Mouse (Mus musculus) CD4-positive, CD25-positive, alpha-beta regulatory T cell, adult 2 months (primary cell): ENCODE results near the gene Gm10645.

Source experiments
- DNase-seq: peaks from one replicate; pipeline ENCODE4 v3.0.0-alpha.2; 2012; ENCODE audit warnings: low read depth, low spot score

The Gm10645 gene

DNA sequence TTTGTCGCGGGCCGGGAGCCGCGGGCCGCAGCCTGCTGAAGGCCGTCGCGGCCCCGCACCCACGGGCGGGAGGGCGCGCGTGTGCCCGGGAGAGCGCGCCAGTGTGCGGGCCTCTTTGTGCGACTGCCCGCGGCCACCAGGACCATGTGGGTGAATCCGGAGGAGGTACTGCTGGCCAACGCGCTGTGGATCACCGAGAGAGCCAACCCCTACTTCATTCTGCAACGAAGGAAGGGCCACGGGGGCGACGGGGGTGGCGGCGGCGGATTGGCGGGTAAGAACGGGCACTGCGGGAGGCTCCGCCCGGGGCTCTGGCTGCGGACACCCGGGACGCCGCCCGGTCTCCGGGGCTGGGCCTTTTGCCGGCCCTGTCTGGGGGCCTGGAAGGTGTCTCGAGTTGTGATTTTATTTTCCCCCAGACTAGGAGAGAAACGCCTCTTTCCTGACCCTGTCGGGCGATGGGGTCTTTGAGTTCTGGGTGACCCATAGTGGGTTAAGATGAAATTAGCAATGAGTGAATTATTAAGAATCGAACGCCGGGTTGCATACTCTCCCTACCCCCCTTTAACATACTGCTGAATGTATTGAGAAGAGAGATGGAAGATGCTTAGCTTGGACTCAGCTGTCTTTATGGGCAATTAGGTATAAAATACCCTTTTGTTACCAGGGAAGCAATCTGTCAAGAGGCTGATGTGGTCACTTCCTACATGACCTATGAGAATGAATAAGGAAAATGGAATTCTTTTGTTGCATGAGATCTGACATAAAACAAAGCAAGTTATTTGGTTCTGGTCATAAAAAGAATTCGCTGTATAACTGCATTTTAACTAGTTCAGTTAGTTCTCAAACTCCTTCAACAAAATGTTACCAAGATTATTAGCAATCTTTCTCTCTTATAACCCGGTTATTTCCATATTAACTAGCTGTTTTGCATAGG, at the start of gene Gm10645:
Gene Gm10645 (minus strand): TSS at position 240 of the 937 bp plus-strand sequence.
- DNase-seq = no peak

DNA sequence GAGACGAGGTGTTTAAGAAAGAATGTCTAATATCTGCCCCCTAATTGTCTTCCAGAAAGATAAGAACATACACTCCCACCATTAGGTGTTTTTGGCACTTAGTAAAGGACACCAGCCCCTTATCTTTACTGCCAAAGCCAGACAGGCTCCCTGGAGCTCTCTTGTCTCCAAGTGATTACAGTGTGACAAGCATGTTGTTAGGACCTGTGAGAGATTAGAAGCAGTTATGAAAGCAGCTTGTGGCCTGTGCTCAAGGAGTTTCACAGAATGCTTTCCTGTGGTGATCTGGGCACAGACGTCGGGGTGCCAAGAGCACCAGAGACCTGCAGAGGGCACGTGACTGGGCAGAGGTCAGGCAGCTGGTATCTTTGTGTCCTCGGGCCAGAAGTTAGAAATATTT, 49.1 kb upstream of the Gm10645 start:
- DNase-seq = no peak

DNA sequence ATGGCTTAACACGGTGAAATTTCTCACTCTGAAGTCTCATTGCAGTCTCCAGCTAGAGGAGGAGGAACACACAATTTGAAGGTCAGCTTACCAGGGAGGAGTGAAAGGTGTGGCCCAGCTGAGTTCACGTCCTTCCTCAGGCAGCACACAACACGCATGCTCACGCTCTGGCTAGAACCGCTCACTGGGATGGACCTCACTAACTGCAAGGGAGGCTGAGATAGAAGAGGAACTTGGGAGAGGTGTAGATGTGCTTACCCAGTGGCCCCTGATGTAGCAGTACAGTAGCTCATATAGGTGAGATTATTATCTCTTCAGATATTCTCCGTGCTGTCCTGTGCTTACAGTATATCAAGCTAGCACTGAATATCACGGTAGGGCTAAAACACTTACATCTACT, 44.7 kb upstream of the Gm10645 start:
- DNase-seq = no peak

DNA sequence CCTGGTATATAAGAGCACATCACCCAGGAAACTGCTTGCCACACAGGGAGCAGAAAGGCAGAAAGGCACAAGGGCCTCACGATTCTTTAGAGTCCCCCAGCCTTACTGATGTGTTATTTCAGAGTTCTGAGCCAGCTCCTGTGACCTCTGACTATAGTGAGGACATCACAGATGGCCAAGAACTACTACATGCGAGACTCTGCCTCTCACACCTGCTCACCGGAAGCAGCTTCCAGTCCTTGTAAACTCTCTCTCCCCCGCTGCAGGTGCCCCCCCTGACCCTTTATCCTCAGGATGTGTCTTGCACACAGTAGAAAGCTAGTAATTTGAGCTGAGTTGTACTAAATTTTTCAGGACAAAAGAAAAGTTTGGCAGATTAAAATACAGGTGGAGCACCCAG, 43.6 kb upstream of the Gm10645 start:
- DNase-seq = no peak

DNA sequence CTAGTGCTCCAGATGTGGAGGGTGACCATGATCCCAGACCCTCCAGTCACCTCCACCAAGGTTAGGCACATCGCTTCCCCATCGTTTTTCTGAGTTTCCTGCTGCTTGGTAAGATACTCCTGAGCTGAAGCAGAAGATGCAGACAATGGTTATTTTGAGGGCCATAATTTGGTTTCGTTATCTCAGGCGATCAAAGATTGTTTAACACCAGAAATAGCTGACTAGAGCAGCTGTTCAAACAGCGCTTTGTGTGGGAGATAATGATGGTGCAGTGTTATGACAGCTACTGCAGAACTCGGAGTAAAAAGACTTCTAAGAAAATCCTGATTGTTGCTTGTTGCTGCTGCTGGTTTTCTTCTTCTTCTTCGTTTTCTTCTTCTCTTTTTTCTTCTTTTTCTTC, 39.9 kb upstream of the Gm10645 start:
- DNase-seq = no peak

DNA sequence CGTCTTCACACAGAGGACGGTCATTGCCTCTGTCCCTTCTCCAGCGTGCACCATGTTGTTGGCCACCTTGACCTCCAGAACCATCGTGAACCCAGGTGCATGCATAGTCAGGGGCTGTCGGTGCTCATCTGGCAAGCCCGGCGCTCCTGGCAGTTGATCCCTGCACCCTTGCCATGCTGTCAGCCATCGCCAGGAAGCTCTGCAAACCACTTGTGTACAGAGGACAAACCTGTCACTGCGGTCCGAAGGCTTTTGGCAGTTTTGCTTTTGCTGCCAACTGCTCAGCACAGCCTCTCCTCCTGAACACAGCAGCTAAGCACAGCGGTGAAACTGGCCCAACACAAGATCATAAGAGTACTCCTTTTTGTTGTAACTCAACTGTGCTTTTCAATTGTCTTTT, 37.0 kb upstream of the Gm10645 start:
- no peak for DNase-seq

DNA sequence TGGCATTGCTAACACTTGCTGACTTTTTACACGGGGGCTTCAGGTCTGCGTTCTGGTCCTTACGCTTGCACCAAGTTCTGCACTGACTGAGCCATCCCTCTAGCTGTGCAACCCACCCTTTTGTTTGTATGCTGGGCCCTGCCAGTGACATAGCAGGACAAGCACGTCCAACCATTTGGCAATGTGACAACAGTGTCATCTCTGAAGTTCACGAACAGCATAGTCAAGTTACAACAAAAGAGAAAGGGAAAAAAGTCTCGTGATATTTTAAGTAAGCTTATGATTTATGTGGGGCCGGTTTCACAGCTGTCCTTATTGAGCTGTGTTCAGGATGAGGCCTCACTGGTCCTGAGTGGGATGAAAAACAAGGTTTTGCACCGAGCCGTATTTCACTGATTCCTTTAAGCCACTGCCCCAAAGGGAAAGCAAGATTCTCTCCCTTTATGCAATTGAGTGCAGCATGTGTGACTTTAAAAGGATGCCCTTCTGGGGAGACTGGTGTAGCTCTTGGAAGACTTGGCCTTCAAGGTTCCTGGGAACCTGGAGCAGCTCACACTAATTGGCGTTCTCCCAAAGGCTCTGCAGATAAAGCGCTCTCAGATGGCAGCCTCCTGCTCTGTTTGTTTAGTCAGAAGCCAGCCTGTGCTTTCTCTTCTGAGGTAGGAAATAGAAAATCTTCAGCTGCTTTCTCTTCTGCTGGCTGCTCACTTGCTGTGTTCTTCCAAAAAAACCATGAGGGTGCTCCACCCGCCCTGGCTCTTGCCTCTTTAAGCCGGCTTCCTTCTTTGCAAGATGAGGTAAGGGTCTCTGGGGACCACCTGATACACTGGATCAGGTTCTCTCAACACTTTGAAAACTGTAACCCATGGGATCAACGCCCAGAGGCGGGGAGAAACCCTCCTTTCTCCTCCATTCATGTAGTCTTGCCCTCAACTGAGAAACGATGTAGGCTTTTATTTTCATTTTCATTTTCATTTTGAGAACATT, 34.5 kb upstream of the Gm10645 start:
- DNase-seq = peak; percentile 6

DNA sequence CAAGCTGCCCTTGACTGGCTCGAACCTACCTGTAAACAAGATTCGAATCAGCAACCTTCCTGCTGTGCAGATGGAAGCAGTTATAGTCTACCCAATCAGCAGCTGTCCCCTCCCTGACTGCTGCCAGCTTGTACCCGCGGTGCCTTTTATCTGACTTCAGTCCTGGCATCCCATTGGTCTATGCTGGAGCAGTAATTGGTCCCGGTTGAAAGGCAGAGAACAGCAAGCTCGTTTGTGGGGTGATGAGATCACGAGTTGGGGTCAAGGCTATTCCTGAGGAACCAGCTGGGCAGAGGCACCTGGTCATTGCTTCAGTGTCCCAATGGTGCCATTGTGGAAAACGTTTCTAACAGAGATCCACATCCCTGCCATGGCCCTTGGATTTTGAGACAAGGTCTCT, 33.7 kb upstream of the Gm10645 start:
- DNase-seq = no peak

DNA sequence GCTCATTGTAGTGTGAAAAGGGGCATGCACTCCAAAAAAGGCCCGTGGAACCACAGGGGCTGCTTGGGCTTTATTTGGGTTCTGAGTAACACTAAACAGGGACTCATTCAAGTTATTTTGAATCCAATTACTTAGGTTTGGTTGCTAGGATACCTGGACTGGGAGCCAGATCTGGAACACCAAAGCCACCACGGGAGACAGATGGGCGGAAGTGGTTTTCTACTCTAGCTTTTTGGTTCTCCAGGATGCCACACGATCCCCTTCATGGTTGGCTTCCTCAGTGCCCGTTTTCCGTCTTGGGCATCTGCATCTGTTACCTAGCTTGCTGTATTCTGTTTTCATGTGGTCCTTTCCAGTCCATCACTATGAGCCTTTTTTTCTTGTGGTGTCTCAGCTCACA, 30.1 kb upstream of the Gm10645 start:
- no peak for DNase-seq

DNA sequence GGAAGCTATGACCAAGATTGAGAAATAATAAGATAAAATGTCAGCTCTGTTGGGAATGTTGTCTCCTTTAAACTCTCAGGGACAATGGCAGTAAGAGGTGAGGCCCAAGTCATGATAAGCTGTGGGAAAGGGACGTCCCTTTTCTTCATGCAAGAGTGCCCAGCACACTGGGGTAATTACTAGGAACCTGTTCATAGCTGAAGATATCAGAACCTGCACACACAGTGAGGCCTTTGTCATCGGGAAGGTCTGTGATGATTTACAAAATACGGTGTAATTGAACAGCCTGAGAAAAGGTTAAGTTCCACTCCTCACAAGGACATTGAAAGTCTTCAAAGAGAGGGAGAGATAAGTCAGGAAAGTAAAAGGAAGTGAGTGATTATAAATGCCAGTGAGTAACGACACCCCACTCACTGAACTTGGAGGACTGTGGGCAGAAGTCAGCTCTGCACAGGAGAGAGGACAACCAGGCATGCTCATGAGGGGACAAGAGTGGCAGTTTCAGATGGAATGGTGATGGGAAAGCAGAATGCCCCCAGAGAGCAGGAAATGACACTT, 23.6 kb upstream of the Gm10645 start:
- DNase-seq = no peak

DNA sequence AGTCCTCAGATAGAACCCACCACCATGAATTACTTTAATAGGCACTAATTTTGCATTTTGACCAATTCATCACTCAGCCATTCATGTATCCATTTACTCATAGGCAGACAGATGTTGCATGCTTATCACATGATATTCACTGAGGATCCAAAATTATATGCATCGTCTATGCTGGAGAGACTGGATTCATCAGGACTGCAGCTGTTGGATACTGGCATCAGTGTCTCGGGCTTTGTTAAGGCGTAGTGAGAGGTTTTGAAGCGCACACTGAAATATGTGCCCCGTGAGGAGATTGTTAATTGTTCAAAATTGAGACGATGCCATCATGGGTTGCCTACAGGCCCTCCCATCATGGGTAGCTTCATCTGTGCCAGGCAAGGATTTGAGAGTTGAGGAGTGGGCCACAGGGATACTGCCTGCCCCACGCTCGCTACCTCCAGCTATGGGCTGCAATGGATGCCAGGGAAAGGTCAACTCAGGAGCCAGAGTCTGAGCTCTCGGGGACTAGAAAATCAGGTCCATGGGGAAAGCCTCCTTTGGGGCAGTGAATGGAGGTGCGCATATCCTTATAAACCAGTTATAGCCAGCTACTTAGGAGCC, 21.5 kb upstream of the Gm10645 start:
- no peak for DNase-seq

DNA sequence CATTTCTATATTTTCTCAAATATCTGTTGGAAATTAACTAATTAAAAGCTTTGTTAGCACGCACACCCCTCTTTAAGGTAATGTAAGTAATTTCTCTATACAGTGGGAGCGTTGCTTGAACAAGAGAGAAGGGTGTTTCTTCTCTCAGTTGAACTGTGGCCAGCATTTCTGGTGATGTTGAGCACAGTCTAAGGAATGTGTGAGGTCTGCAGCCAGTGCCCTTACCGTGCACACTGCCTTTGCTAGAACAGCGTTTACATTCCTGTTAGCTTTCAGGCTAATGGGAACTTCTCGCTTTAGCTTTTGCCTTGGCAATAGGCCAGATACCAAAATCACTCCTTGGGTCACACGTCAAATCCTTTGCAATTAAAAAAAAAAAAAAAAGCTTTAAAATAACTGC, 20.4 kb upstream of the Gm10645 start:
- DNase-seq = no peak

DNA sequence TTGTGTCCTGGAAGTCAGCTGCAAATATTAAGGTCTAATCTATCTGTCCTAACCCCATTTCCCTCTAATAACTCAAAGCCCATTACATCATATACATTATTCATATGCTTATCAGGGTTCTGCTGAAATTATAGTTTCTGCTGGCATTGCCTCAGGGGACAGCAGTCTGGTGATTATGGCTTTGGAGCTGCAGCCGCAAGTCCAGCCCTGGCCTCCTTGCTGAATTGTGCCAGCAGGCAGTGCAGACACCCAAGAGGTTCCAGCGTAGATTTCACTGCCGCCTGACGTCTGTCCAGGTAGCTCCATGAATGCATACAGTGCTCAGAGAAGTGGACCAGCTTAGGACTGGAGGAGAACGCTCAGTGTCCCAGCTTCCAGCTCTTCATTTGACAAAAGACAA, 16.8 kb upstream of the Gm10645 start:
- DNase-seq = no peak

DNA sequence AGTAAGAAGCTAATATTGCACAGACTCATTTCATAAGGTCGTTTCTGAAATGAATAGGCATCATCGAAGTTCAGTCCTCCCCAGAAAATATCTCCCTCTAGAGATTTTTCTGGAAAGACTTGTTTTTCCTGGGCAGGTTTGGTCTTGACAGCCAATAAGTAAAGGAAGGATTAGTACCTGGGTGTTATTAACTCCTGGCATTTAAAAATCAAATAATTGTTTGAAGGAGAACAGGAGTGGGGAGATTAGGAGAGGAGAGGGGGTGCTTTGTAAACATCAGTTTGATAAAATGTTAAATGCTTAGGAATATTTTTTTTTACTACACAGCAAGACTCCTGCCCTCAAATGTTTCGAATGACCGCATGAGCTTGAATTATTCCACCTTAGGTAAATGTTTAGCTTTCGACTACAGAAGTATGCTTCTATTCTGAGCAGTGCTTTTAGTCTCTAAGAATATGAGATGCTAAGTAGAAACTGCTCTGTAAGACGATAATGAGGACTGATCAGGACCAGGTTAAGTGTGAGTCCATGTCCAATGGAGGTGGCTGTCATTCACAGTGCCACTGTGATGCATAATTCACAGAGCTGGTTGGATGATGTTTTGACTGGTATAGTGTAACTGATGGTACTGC, 16.0 kb upstream of the Gm10645 start:
- no peak for DNase-seq

DNA sequence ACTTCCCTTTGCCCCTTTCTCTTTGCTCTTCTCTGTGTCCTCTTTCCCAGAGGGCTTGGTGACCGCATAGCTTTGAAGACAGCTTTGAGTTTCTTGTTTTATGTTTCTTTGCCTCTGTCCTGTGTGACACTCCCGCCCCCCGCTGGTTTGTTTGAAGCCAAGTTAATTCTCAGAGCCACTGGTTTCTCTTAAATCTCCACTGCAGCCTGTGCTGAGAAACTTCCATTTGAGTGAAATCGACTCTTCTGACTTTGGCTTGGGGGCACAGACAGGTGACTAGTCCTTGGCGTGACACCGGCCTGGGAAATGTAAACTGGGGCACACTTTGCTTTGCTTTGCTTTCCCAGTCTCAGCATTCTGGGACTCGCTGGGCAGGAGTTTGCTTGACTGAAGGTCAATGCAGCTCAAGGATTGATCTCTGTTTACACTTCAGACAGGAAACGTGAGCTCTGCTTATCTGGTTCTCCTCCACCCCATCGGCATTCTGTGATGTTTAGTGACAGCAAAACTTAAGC, 12.3 kb upstream of the Gm10645 start:
- no peak for DNase-seq

DNA sequence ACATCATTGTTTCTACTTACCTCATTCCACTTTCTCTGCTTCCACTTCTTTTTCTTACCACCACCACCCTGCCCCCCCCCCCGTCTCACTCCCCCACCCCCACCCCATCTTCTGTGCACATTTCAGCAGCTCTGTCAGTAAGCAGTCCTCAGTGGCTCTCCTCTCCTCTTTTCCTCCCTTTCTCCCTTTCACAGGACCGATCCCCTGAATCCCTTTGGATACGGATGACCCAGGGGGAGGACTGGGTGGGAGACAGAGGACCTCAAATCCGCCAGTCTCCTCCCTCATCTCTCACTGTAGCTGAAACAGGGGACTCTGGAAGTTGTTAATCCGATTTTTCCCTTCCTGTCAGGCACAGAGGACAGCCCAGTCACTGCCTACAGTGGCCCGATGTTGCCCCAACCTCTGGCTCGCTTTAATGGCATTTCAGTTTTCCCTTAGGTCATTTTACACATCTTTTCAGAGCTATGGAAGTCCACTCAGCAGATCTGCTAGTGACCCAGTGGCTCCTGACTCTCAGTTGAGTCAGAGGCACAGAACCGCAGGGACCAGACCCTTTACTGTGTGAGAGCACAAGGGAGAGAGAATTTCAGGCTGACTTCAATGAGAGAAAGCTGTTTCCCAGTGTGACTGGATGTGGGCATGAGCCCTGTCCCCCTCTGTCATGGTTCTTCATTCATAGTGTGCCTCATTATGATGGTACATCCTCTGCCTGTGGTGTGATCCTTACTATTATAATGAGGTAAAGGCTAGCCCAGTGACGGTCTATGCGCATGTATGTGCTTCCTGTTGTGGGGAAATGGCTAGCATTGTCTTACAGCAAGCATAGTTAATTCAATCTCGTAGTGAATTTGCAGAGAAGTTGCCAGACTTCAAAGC, 11.6 kb upstream of the Gm10645 start:
- DNase-seq = no peak

DNA sequence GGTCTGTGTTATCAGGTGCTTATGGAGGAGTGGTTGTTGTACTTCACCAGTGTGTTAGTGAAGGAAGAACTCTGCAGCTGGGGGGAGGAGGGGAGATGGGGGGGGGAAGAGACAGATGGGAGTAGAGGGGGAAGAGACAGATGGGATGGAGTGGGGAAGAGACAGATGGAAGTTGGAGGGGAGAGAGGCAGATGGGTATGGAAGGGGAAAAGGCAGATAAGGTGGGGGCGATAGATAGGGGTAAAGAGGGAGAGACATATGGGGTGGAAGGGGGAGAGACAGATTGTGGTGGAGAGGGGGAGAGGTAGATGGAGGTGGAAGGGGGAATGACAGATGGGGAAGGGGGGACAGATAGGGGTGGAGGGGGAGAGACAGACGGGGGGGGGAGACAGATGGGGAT, 10.8 kb upstream of the Gm10645 start:
- no peak for DNase-seq

DNA sequence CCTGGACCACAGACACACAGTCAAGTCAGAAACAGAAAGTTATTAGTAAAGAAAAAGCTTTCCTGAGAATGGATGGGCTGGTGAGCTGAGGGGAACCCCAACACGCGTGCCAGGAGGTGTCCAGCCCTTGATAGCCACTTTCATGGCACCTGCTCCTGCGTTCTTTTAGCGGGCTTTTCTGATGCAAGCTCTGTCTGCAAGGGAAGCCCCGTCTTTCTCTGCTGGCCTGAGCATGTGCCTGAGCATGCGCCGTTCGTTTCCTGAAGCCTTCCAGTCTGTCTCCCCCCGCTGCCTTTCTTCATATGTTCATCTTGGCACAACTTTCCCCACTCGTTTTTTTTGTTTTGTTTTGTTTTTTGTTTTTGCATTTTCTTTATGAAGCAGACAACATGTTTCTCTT, 9.7 kb upstream of the Gm10645 start:
- no peak for DNase-seq

DNA sequence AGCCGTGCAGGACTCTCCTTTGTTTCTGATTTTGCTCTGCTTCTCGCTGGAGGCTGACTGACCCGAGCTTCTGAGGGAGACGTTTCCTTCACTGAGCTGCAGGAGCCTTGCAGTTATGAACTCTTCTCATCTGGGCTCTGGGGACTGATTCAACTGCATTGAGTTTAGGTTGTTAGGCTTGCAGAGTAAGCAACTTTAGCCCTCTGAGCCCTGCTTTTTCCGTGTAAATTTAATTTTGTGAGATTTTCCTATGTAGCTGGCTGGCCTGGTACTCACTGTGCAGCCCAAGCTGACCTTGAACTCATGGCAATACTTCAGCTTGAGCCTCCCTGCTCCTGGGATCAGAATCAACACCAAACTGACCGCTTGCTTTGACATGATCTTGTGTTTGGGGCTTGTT, 4.9 kb upstream of the Gm10645 start:
- DNase-seq = no peak

DNA sequence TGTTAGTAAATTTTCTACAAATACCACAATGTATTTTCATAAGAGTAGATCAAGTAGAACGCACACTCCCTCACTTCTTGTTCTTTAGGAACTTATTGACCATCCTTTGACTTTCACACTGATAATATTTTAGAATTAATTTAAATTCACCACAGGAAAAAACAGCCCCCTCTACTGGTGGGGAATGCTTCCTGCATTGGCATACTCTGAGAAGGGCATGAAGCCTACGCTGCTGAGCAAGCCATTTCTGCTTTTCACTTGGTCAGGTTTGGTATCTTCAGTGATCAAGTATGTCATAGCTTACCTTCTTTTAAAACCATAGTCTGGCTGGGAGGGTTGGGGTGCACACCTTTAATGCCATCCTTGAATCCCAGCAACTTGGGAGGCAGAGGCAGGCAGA, 3.7 kb upstream of the Gm10645 start:
- peak; percentile 8 for DNase-seq
